Mouse (Mus musculus): ENCODE data around the gene Nipsnap3b. TPM values are rescaled to one million over a fixed set of nuclear protein-coding genes. Genes with fewer than 3 reads are reported as not detected.

Nipsnap3b gene
- total RNA-seq, 1 experiment from 2014 or later: 46.8 TPM

Other genes starting within 250 kb of the Nipsnap3b start
- not detected in 2 replicates for gene Olfr275, start 197.3 kb upstream of the Nipsnap3b start, total RNA-seq (2021)
- not detected in 2 replicates for gene Olfr273, start 152.6 kb upstream of the Nipsnap3b start, total RNA-seq (2021)
- gene Olfr272, start 92.7 kb upstream of the Nipsnap3b start, total RNA-seq (2021): not detected in 2 replicates
- gene Olfr270, start 47.3 kb upstream of the Nipsnap3b start, total RNA-seq (2021): not detected in 2 replicates
- gene Nipsnap3a, start 22.6 kb upstream of the Nipsnap3b start, total RNA-seq (2021): not detected in 2 replicates
- gene Abca1, start 148.0 kb downstream of the Nipsnap3b start, total RNA-seq (2021): 165 and 265 TPM in 2 replicates